Mouse (Mus musculus) heart, postnatal 14 days (tissue): ENCODE measurements around the gene Otogl. TPM values are rescaled to one million over a fixed set of nuclear protein-coding genes. Genes with fewer than 3 reads are reported as not detected.
"Not testable (repeated sequence)": the region's sequence is repeated elsewhere in the genome, so short reads cannot be mapped to it uniquely, and the experiment has no call there.

Experiments used
- DNase-seq, 2 experiments: peaks; one replicate each; pipeline ENCODE4 v3.0.0; 2021 to 2022
- intact Hi-C: fragments of 180-260 bp; cut with DNase I; formaldehyde crosslinking; loops from one replicate; pipeline ENCODE4 v1.15.1; 2025
- total RNA-seq, 2 experiments: library from RNA; stranded (reverse); gene quantifications; 2 replicates each; pipeline ENCODE4 v1.2.3; 2021

Gene Otogl
- total RNA-seq, 2 experiments from 2014 or later, result 0.07 TPM

GRCm38 (mm10) chr10:107834452-107835239, 77.3 kb downstream of the Otogl start:
- no peak for DNase-seq
- intact Hi-C loops, result no loop called here

DNA sequence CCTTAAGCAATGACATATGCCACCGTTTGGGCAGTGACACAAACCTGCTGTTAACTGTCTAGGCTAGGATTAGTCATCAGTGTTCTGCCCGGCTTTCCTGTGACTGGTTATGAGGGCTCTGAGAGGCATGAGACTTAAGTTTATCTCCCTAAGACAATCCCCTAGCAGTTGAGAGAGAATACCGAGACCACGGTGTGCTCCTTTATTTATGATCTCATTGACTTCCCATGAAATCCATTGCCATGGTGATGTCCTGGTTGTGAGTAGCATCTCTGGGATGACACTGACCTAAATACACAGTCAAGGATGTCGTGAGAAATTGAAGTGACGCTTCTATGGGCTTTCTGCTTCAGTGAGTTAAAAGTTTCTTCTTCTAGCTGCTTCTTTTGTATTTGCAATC, 82.8 kb downstream of the Otogl start:
- no peak for DNase-seq
- intact Hi-C loops, result no loop called here

DNA sequence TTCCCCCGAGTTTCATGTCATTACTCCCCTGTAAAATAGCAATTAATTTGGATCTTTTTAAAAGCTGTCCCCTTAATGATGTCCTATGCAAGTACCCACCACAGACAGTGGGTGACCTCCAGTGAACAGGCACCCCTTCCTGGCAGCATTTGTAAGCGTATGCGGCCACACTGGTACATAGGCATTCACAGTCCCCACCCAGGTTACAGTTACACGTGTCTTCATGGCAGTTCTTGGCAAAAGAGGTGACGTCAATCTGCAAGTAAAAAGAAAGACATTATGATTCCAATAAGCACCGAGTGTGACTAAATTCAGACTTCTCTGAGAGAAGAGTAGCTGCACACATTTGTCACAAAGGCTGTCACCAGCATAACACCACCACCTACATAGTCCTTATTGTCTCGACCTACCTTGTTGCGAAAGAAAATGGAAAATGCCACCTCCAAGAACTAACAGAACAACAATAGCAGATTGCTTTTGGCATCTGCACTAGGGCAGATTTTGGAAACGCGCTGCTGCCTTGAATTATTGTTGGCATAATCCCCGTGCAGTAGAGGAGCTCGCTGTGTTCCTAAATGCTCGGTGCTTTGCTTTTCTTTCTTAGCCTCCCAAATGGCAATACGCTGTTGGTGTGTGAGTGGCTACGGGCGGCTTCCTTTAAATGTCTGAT, 98.0 kb downstream of the Otogl start:
- DNase-seq, result no peak
- intact Hi-C loops, result no loop called here

DNA sequence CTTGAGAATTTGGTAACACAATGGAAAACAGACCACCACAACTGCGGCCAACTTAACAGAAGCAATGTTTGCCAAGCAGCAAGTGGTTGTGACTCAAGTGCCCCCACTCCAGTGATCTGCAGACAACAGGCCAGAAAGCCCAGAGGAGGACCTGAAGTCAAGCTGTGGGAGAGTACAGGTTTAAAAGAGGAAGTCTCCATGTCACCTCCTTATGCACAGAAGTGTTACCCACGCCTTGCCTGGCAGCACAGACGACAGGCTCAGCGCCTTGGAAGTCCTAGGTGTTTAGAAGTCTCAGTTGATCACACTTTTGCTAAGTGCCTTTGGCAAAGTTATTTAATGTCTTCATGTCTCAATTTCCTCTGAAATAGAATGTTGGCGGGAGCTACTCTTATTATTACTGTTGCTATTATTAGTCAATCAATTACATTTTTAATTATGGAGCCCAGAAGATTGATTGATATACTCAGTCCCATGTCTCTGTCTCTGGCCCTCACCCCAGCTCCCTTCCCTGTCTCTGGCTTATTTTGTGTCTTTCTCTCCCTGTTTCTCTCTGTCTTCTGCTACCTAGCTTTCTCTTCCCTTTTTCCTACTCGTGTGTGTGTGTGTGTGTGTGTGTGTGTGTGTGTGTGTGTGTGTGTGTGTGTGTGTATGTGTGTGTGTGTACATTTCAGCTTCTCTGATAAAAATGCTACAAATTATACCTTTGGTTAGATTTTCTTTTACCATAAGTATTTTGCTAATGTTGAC, 101.1 kb downstream of the Otogl start:
- DNase-seq, result no peak
- intact Hi-C loops, result no loop called here

GRCm38 (mm10) chr10:107805203-107805602, 106.7 kb downstream of the Otogl start:
- intact Hi-C loops, result loop anchor here (10.0 kb wide), 1 partner anchor 630 kb away; no protein-coding TSS in a partner anchor
- no peak for DNase-seq

- DNase-seq, result not testable (repeated sequence)
- intact Hi-C loops, result loop anchor here (5.0 to 10.0 kb wide), 2 partner anchors 631 to 733 kb away; no protein-coding TSS in a partner anchor
Measured at GRCm38 (mm10) chr10:107804285-107804684, 107.6 kb downstream of the Otogl start.

GRCm38 (mm10) chr10:107799671-107800353, 112.1 kb downstream of the Otogl start:
- intact Hi-C loops, result loop anchor here (2.0 to 10.0 kb wide), 3 partner anchors 125 to 737 kb away; no protein-coding TSS in a partner anchor
- peak; percentile 66 to 77 for DNase-seq

DNA sequence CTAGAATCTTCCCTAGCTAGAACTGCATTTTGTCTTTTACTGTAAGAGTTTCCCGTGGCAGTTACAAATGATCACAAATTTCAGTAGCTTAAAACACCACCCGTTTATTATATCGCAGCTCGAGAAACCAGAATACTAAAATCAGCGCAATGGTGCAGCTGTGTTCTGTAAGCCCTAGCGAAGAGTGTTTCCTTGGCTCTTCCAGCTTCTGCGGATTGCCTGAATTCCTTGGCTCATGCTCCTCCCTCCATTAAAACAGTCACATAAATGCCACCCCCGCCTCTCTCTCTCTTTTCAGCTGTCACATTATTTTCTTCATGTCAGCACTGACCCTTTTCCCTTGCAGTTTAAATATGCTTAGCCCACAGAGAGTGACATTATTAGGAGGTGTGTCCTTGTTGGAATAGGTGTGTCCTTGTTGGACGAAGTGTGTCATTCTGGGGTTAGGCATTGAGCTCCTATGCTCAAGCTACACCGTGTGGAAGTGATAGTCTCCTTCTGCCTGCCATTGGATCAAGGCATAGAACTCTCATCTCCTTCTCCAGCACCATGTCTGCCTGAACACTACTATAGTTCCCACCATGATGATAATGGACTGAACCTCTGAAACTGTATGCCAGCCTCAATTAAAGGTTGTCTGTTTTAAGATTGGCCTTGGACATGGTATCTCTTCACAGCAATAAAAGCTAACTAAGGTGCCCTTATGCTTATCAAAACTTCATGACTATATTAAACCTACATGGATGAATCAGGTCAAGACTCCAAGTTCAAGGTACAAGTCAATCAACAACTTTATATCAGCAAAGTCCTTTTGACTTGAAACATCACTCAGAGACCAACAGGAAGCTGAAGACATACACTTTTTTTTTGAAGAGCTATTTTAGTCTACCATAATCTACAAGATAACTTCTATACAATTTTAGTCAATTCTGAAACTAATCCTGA, 116.8 kb downstream of the Otogl start:
- no peak for DNase-seq
- intact Hi-C loops, result no loop called here

- intact Hi-C loops, result no loop called here
Measured at GRCm38 (mm10) chr10:107792491-107792890, 119.4 kb downstream of the Otogl start.

DNA sequence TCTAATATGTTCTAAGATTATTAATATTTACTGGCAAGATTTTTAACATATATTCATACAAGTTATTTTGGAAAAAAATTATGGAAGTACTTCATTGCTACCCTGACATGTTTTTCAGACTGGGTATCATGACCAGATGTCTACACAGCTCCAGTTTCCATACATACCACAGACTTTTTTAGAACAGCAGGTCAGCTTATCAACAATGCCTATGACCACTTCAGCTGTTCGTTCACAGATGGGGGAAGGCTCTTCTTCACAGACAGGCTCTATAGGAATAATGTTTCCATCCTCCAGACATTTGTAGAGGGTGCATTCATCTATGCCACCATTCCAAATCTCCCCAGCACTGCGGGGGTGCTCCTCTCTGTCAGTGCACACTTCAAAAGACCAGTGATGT, 132.4 kb downstream of the Otogl start:
- no peak for DNase-seq
- intact Hi-C loops, result no loop called here

More at GRCm38 (mm10) chr10:107792491-107792890, 119.4 kb downstream of the Otogl start:
- no peak for DNase-seq

DNA sequence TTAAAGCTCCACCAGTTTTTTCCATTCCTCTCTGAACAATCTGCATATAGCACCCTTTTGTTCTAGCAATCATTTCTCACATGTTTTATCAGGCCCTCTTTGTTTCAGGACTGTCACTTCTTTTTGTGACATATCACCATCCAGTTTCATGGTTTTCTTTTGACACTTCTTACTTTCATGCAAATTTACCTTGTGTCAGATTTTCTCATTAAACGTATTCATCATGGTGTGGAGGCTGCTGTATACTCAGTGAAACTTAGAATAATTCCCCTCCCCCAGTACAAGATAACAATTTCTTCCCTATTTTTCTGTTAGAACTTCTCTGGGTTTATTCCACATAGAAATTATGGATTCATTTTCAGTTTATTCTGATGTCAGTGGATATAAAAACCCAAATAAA, 152.3 kb downstream of the Otogl start:
- DNase-seq, result no peak
- intact Hi-C loops, result no loop called here

DNA sequence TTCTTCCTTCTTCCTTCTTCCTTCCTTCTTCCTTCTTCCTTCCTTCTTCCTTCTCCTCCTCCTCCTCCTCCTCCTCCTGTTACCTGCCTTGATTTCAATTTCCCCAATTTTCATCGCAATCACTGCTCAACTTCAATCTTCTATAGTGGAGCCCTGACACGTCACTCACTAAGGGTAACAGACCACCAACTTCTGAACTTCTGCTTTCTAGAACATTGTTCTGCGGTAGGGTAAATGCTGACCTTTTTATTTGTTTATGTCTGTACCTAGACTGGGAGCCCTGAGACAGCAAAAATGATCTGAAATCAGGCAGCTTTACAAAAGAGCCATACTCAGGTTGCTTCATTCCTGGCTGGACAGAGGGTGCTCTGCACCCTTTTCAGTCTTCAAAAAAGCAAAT, 158.5 kb downstream of the Otogl start:
- intact Hi-C loops, result no loop called here
- DNase-seq, result no peak

GRCm38 (mm10) chr10:107752351-107753143, 159.4 kb downstream of the Otogl start:
- intact Hi-C loops, result no loop called here
- no peak for DNase-seq

DNA sequence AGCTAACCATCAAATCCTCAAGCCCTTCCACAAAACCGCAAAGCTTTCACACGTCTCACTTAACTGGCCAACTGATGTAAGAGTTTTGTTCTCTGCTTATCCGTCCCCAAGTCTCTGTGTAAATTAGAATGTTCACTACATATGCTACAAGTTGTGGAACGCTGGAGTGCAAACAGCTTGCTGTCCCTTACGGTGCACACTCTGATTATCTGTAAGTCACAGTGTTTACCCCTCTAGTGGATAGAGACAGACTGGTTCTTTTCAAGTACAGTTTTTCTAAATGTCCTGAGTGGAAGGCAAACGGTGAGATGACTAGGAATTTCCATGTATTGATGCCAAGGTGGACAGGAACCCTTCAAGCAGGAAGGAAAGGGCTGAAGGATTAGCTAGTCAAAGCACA, 160.0 kb downstream of the Otogl start:
- intact Hi-C loops, result no loop called here
- DNase-seq, result no peak

- DNase-seq, result peak in 1 of 2 experiments; percentile 32
- intact Hi-C loops, result loop anchor here (5.0 kb wide), 1 partner anchor 305 kb away; no protein-coding TSS in a partner anchor
Measured at GRCm38 (mm10) chr10:107747566-107747965, 164.4 kb downstream of the Otogl start.

DNA sequence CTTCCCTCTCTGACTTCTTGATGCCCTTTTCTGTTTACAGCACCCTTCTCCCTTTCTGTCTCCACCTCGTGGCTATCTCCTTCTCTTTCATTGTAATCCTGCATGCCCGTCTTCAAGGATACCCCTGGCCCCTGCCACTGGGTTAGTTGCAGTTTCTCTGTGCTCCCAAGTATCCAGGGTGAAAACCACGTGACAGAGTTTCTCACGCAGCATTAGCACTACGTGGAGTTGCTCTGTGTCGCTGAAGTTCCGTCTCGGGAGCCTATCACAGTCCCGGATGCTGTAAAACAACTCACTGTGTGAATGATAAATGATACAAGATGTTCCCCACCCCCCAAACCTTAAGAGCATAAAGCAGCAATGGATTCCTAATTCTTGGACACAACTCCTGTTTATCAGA, 165.2 kb downstream of the Otogl start:
- intact Hi-C loops, result loop anchor here (5.0 kb wide), 1 partner anchor 304 kb away; no protein-coding TSS in a partner anchor
- no peak for DNase-seq

DNA sequence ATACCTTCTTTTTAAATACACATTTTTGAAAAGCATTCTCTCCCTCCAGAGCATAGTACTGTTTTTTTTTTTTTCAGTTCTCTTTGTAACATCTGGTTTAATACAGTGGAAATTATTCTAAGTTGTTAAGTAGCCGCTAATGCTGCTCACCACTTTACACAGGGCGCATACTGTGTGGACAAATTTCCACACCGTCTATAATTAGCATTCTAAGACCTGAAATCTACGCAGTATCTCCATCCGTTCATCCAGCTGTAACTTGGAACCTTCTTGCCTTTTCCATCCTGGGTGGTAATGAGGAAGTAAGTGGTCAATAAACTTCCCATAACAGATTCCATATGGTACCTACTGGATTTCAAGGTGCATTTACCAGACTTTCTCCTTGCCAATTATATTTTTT, 172.1 kb downstream of the Otogl start:
- DNase-seq, result no peak
- intact Hi-C loops, result no loop called here

DNA sequence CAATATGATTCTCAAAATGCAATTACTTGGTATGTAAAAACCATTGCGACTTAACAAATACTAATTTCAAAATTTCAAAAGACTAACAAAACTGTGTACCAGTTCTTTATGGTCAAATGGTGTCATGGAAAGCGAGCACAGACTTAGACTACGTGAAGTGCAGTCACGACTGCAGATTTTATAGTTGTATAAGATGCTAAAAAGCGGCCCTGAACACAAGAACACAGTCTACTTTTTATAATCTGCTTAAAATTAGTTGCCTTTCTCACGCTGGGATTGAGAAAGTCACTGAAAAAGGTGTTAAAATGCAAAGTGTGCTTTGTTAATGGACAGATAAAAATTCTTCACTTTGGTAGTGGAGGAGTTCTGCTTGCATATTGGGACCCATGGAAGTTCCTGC, 174.2 kb downstream of the Otogl start:
- no peak for DNase-seq
- intact Hi-C loops, result no loop called here
